Mouse (Mus musculus) limb, embryonic 10.5 days (tissue): Measurements from ENCODE around the gene Inpp1. TPM values are rescaled to one million over a fixed set of nuclear protein-coding genes. Genes with fewer than 3 reads are reported as not detected.

Experiments
- DNase-seq: peaks from one replicate; pipeline ENCODE4 v3.0.0-alpha.2; 2017; ENCODE audit warnings: low spot score
- H3K27ac ChIP-seq: fragments of 300-500 bp; sonication (generic); 2 replicates; pipeline ENCODE4 v1.5.1; 2016; ENCODE audit warnings: mild to moderate bottlenecking
- H3K27me3 ChIP-seq: fragments of 300-500 bp; sonication (generic); 2 replicates; pipeline ENCODE4 v1.6.1; 2016; ENCODE audit warnings: low read depth, mild to moderate bottlenecking; ENCODE audit not compliant: poor library complexity, severe bottlenecking
- H3K36me3 ChIP-seq: fragments of 300-500 bp; sonication (generic); 2 replicates; pipeline ENCODE4 v1.6.1; 2016; ENCODE audit warnings: mild to moderate bottlenecking, moderate library complexity
- H3K4me1 ChIP-seq: fragments of 300-500 bp; sonication (generic); 2 replicates; pipeline ENCODE4 v1.6.1; 2016
- H3K4me3 ChIP-seq: fragments of 300-500 bp; sonication (generic); 2 replicates; pipeline ENCODE4 v1.5.1; 2016; ENCODE audit warnings: mild to moderate bottlenecking, moderate library complexity
- H3K9me3 ChIP-seq: fragments of 300-500 bp; sonication (generic); replicated peaks from 2 replicates; pipeline ENCODE4 v1.6.1; 2016; ENCODE audit warnings: mild to moderate bottlenecking
- WGBS: fragments of 180-500 bp; shearing (Covaris S2); methylation state at CpG from one replicate; pipeline ENCODE4 v1.1.7; 2016; 5-methylcytosine and 5-hydroxymethylcytosine counted together
- polyA plus RNA-seq: library from polyadenylated mRNA; unstranded; fragments of >200 nt; fragmentation: Nextera tagmentation; extraction: Ambion mirVana; gene quantifications from 2 replicates; pipeline ENCODE4 v1.2.1, GENCODE M21; 2016

The Inpp1 gene
- polyA plus RNA-seq, 1 experiment from 2014 or later = 16.8 TPM

GRCm38 (mm10) chr1:52763894-52764809 is 53.3 kb downstream of the Inpp1 start:
- no peak for DNase-seq
- no peaks in the 10 kb centered on the region for H3K9me3 ChIP-seq
- 0 out of 2 replicates have a peak, but pooled peaks cover 2% of the 10 kb centered on the region for H3K4me1 ChIP-seq
- H3K27ac ChIP-seq = no peak overlapping the region
- H3K4me3 ChIP-seq = no peak overlapping the region
- H3K27me3 ChIP-seq = no peaks in the 10 kb centered on the region
- H3K36me3 ChIP-seq = no peaks in the 10 kb centered on the region
- WGBS = 70% methylated on average over 4 of the region's 4 CpGs

DNA sequence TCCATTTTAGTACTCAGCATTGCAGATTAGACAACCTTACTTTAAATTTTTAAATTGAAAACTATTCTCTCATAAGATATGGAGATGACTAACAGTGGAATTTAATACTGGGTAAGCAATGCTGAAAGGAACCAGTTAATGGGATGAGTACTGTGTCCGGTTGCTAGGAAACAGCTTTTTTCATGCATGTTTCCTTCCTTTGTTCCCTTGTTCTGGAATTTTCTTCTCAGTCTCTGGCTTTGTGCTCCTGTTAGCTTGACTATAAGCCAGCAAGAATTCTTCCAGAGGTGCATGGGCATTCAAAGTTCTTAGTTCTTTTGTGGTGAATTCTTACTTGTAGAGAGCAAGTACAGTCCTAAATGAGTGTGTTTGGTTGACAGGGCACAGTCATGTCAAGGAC is 59.3 kb downstream of the Inpp1 start:
- H3K27ac ChIP-seq = no peak overlapping the region
- 95% methylated on average over 1 of the region's 1 CpGs for WGBS
- no peak for DNase-seq
- H3K4me3 ChIP-seq = no peak overlapping the region
- H3K27me3 ChIP-seq = no peaks in the 10 kb centered on the region
- H3K9me3 ChIP-seq = no peaks in the 10 kb centered on the region
- no peaks in the 10 kb centered on the region for H3K36me3 ChIP-seq
- H3K4me1 ChIP-seq = no peaks in the 10 kb centered on the region

DNA sequence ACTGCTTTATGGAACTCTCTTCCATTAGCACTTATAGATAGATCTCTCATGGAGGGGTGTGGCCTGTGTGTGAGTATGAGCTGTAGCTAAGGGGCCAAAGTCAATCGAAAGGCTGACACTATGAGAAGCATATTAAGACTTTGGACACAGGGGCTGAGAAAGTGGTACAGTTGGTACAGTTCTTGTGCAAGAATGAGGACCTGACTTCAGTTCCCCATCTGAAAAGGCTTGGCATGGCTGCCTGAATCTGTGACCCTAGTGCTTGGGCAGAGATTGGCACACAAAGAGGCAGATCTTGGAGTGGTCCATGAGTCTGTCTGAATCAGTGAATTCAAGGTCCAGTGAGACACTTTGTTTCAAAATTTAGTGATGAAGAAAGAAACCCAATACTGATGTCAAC is 63.2 kb downstream of the Inpp1 start:
- 98% methylated on average over 1 of the region's 1 CpGs for WGBS
- no peaks in the 10 kb centered on the region for H3K9me3 ChIP-seq
- H3K4me3 ChIP-seq = no peak overlapping the region
- H3K27me3 ChIP-seq = no peaks in the 10 kb centered on the region
- H3K27ac ChIP-seq = no peak overlapping the region
- DNase-seq = no peak
- H3K36me3 ChIP-seq = no peaks in the 10 kb centered on the region
- no peaks in the 10 kb centered on the region for H3K4me1 ChIP-seq

GRCm38 (mm10) chr1:52753828-52754227 is 63.7 kb downstream of the Inpp1 start:
- Histone ChIP-seq H3K27ac (no peak overlapping the region), H3K36me3 (no peaks in the 10 kb centered on the region), H3K27me3 (no peaks in the 10 kb centered on the region), H3K9me3 (no peaks in the 10 kb centered on the region), H3K4me1 (no peaks in the 10 kb centered on the region), H3K4me3 (no peak overlapping the region)
- 90% methylated on average over 2 of the region's 2 CpGs for WGBS
- DNase-seq = no peak

GRCm38 (mm10) chr1:52752706-52753105 is 64.8 kb downstream of the Inpp1 start:
- Histone ChIP-seq H3K36me3 (no peaks in the 10 kb centered on the region), H3K4me3 (no peak overlapping the region), H3K27me3 (no peaks in the 10 kb centered on the region), H3K4me1 (no peaks in the 10 kb centered on the region), H3K27ac (no peak overlapping the region), H3K9me3 (no peaks in the 10 kb centered on the region)
- WGBS = 74% methylated on average over 3 of the region's 3 CpGs
- no peak for DNase-seq

DNA sequence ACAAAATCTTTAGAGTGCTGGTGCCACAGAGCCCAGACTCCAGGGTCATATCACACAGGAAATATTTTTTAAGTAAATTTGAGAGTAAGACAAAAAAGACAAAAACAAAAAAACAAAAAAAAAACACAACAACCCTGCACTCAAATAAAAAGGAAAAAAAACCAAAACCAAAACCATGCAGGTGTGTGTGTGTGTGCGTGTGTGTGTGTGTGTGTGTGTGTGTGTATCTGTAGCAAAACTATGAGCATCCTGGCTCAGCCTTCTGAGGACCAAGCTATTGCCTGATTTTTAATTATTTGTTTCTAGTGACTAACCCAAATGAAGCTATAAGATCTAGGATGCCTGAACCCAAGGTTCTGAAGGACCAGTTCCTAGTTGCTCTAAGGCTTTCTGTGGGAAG is 65.9 kb downstream of the Inpp1 start:
- H3K4me1 ChIP-seq = no peaks in the 10 kb centered on the region
- no peak for DNase-seq
- no peaks in the 10 kb centered on the region for H3K9me3 ChIP-seq
- 91% methylated on average over 1 of the region's 1 CpGs for WGBS
- H3K27ac ChIP-seq = no peak overlapping the region
- no peaks in the 10 kb centered on the region for H3K36me3 ChIP-seq
- no peaks in the 10 kb centered on the region for H3K27me3 ChIP-seq
- no peak overlapping the region for H3K4me3 ChIP-seq

GRCm38 (mm10) chr1:52749978-52750377 is 67.5 kb downstream of the Inpp1 start:
- no peaks in the 10 kb centered on the region for H3K27me3 ChIP-seq
- H3K27ac ChIP-seq = no peak overlapping the region
- H3K9me3 ChIP-seq = no peaks in the 10 kb centered on the region
- no peak for DNase-seq
- H3K4me3 ChIP-seq = no peak overlapping the region
- no peaks in the 10 kb centered on the region for H3K36me3 ChIP-seq
- WGBS = 95% methylated on average over 1 of the region's 1 CpGs
- H3K4me1 ChIP-seq = no peaks in the 10 kb centered on the region

GRCm38 (mm10) chr1:52748260-52748659 is 69.2 kb downstream of the Inpp1 start:
- WGBS = 33% methylated on average over 3 of the region's 3 CpGs
- H3K4me3 ChIP-seq = no peak overlapping the region

GRCm38 (mm10) chr1:52742567-52742966 is 74.9 kb downstream of the Inpp1 start:
- Histone ChIP-seq H3K4me3 (no peak overlapping the region), H3K27me3 (no peaks in the 10 kb centered on the region), H3K4me1 (no peaks in the 10 kb centered on the region), H3K27ac (no peak overlapping the region), H3K36me3 (no peaks in the 10 kb centered on the region), H3K9me3 (no peaks in the 10 kb centered on the region)
- no peak for DNase-seq
- WGBS = 84% methylated on average over 5 of the region's 5 CpGs

More at GRCm38 (mm10) chr1:52748260-52748659, 69.2 kb downstream of the Inpp1 start:
- Histone ChIP-seq H3K36me3 (no peaks in the 10 kb centered on the region), H3K9me3 (no peaks in the 10 kb centered on the region), H3K27me3 (no peaks in the 10 kb centered on the region), H3K27ac (no peak overlapping the region), H3K4me1 (no peaks in the 10 kb centered on the region)
- peak; percentile 70 for DNase-seq

Other genes starting within 250 kb of the Inpp1 start
- gene Nemp2, start 187.0 kb downstream of the Inpp1 start, polyA plus RNA-seq = 10.2 and 12.5 TPM in 2 replicates
- gene Mfsd6, start 90.2 kb downstream of the Inpp1 start, polyA plus RNA-seq = 0.45 and 0.73 TPM in 2 replicates
- gene Hibch, start 27.2 kb upstream of the Inpp1 start, polyA plus RNA-seq = 20.8 and 25.8 TPM in 2 replicates
- gene 1700019D03Rik, start 202.5 kb upstream of the Inpp1 start, polyA plus RNA-seq = 0.84 and 1.1 TPM in 2 replicates
- 0.88 and 1.2 TPM in 2 replicates for gene Mstn, start 244.0 kb upstream of the Inpp1 start, polyA plus RNA-seq